Mouse (Mus musculus): ENCODE data around the gene AC141477.1. TPM values are rescaled to one million over a fixed set of nuclear protein-coding genes. Genes with fewer than 3 reads are reported as not detected.

Gene AC141477.1
- polyA plus RNA-seq, 1 experiment from 2014 or later: not detected

DNA sequence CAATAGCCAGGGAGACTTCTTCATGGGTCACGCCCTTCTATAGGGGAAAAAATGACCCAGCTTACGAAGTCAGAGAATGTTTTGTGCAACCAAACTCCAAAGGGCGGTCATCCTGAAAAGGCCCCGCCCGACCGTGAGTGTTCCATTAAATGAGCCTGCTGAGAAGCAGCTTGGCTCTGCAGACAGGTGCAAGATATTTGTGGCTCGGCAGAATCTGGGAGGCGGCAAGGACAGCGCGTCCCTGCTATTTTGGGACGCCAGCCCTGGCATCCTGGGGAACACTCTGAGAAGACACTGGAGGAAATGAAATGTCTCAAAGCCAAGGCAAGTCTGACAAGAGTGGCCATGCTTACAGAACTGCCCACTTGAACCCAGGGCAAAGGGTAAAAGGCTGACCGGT, 23.4 kb downstream of the AC141477.1 start:
- DNase-seq (ENCODE audit: low spot score): no peak

DNA sequence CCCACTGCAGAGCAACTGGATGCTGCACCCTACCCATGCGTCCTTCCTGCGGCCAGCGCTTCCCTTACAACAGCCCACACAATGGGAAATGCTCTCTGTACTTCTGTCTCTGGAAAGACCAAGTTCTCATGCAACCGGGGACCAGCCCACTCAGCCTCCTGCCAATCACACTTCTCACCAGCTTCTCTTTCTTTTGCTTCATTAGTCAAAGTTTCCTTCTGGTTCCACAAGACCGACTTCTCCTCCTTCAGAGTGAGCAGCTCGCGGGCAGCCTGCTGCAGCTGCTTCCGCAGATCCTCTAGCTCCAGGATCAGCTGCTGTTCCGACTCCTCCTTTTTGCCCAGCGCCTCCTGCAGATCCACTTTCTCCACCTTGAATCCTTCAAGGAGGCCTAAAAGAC, 31.7 kb downstream of the AC141477.1 start:
- DNase-seq (ENCODE audit: low spot score): no peak

DNA sequence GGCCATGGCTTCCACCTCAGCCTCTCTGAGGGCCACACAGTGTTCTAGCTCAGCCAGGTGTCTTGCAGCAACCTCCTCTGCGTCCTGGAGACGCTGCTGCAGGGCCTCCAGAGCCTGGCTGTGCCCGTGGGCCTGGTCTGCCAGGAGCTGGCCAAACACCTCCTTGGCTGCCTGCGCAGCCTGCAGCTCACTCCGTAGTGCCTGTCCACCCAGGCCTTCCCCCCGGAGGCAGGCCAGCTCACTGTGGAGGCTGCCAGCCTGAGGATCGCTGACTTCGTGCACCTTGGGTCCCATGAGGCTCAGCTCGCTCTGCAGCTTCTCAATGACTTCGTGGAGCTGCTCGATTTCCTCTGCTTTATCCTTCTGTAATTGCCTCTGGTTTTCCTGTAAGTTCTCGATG, 47.6 kb downstream of the AC141477.1 start:
- no peak for DNase-seq (ENCODE audit: low spot score)

DNA sequence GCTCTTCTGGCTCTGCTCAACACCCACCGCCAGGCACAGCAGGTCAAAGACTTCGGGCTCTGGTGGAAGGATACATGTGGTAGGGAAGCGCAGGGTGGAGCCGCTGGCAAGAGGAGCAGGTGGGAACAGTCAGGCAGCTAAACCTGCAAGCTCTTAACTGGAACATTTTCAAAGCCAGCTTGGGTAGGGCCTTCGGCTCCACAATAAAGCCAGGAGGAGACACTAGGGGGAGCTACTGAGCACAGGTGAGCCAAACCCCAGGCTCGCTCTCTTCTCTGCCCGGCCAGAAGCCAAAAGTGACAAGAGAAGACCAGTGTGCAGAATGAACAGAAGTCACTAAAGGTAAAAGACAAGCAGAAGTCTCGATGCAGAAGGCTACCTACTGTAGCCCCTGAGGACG, 48.5 kb downstream of the AC141477.1 start:
- DNase-seq (ENCODE audit: low spot score): peak; percentile 30

GRCm38 (mm10) chr10:76391166-76391565, 49.1 kb downstream of the AC141477.1 start:
- no peak for DNase-seq (ENCODE audit: low spot score)

Other genes with a start within 250 kb of the AC141477.1 start
- 13.7 and 15.4 TPM in 2 replicates for gene Prmt2, start 202.6 kb downstream of the AC141477.1 start, polyA plus RNA-seq (2015; fragmentation: Nextera tagmentation; extraction: Ambion mirVana)
- gene S100b, start 186.6 kb downstream of the AC141477.1 start, polyA plus RNA-seq (2015; fragmentation: Nextera tagmentation; extraction: Ambion mirVana): 0.14 and 0.27 TPM in 2 replicates
- gene Dip2a, start 95.2 kb downstream of the AC141477.1 start, polyA plus RNA-seq (2015; fragmentation: Nextera tagmentation; extraction: Ambion mirVana): 1.6 and 2.2 TPM in 2 replicates
- 14.8 and 17.5 TPM in 2 replicates for gene Pcnt, start 2.3 kb upstream of the AC141477.1 start, polyA plus RNA-seq (2015; fragmentation: Nextera tagmentation; extraction: Ambion mirVana)
- gene 2610028H24Rik, start 8.6 kb upstream of the AC141477.1 start, polyA plus RNA-seq (2015; fragmentation: Nextera tagmentation; extraction: Ambion mirVana): 0.26 and 0.47 TPM in 2 replicates
- gene Mcm3ap, start 28.5 kb upstream of the AC141477.1 start, polyA plus RNA-seq (2015; fragmentation: Nextera tagmentation; extraction: Ambion mirVana): 63.1 and 63.7 TPM in 2 replicates
- 5.6 and 6.3 TPM in 2 replicates for gene Ybey, start 28.7 kb upstream of the AC141477.1 start, polyA plus RNA-seq (2015; fragmentation: Nextera tagmentation; extraction: Ambion mirVana)
- 18.7 and 19.6 TPM in 2 replicates for gene Lss, start 91.1 kb upstream of the AC141477.1 start, polyA plus RNA-seq (2015; fragmentation: Nextera tagmentation; extraction: Ambion mirVana)
- gene Spatc1l, start 121.8 kb upstream of the AC141477.1 start, polyA plus RNA-seq (2015; fragmentation: Nextera tagmentation; extraction: Ambion mirVana): not detected in 2 replicates
- gene Ftcd, start 135.2 kb upstream of the AC141477.1 start, polyA plus RNA-seq (2015; fragmentation: Nextera tagmentation; extraction: Ambion mirVana): 0.04 TPM in 1 of 2 replicates, not detected in the other
- gene Col6a2, start 183.2 kb upstream of the AC141477.1 start, polyA plus RNA-seq (2015; fragmentation: Nextera tagmentation; extraction: Ambion mirVana): 21.6 and 24.7 TPM in 2 replicates